Mouse (Mus musculus) liver, adult 2 months (tissue): ENCODE data around the gene Nr2f2.

Source experiments
- CTCF ChIP-seq: fragments of 200-500 bp; IDR thresholded peaks from 2 replicates; pipeline ENCODE4 v1.5.1; 2011; ENCODE audit warnings: low read depth, low read length, control low read depth
- POLR2A ChIP-seq: fragments of 200-500 bp; IDR thresholded peaks from 2 replicates; pipeline ENCODE4 v1.6.1; 2011; ENCODE audit warnings: low read length, control low read depth; ENCODE audit not compliant: insufficient read depth; ENCODE audit errors: extremely low read depth

DNA sequence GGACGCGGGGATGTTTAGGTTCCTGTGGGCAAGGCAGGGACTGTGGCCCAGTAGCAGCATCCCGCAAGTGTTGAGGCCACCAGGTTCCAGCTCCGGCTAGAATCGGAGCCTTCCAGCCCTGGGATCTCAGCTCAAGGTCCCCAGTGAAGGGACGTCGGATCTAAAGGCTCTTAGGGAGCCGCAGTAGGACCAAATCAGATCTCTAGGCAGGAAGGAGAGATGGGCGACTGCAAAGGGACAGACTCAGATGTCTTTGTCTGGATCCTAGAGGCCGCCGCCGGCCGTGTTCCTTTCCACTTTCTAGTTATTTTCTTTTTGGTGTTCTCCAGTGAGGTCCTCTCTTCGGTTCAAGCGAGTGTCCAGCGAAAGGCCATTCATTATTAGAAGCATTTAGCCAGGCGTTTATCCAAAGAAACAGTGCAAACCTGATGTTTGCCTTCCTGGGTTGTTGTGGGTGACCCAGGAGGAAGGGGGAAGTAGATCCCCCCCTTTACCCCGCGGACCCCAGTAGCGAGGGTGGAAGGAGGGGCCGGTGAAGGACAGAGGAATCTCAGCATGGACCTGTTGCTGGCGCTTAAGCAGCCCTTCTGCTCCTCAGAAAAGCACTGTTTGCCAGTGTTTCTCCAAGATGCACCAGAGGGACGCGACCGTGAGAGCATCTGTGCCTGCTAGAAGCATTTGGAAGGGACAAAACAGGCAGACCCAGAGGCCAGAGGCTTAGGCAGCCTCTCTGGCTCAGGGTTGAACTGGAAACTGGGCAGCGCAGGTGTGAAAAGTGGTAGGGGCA is 34.3 kb downstream of the Nr2f2 start:
- no peak for TF ChIP-seq POLR2A
- no peak for TF ChIP-seq CTCF
